Mouse (Mus musculus) lung, postnatal 0 days (tissue): ENCODE results near the gene Rarres2.

Experiments
- CTCF ChIP-seq: IDR thresholded peaks from 2 replicates; pipeline ENCODE4 v1.5.1; 2016; ENCODE audit warnings: antibody characterized with exemption, mild to moderate bottlenecking
- EP300 ChIP-seq: IDR thresholded peaks from 2 replicates; pipeline ENCODE4 v1.6.1; 2016; ENCODE audit warnings: antibody characterized with exemption, mild to moderate bottlenecking, control low read depth

DNA sequence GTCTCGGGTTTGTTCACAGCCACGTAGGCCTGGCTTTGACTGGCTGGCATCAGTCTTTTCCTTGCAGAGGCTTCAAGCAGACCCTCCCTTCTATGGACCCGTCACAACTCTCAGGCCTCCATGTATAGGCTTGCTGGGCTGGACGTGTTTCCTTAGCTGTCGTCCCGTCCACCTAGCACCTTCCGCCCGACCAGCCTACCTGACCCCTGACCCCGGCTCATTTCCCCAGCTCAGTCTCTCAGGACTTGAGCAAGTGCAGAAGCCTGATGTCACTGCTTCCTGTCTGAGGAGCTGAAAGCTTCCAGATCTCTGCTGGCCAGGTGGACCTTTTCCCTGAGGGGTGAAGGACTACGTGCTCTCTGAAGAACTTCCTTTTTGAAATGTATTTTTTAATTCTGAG is 691 bp upstream of the Rarres2 start:
- TF ChIP-seq CTCF: no peak
- no peak for TF ChIP-seq EP300
